Mouse (Mus musculus): ENCODE results near the gene Foxo6.

DNA sequence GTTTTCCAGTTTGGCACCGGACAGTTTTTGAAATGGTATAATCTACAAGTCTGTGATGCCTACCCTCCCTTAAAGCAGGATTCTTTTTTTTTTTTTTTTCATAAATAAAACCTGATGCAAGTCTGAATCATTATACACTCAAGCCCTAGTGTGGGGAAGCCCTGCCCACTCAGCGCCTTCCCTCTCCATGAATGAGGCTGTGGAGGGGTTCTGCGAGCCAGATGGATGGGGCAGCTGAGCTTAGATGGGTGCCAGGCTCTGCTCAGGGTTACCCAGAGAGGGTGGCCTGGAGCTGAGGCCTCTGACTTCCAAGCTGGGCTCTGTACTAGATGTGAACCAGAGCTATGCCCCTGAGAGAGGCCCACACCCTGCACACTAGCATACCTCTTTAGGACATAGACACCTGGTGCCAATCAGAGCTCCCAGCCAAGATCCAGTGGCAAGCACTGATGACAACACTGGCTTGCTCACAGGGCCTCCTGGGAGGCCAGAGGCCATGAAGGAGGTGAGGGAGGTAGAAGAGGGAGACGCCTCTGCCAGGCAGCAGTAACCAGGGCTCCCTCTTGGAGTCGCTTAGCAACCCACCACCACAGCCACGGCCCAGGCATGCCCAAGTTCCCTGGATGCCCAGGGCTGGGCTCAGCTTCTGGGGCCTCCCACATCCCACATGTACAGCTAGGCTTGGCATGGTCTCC lies 15.1 kb downstream of the Foxo6 start:
- no peak for TF ChIP-seq POLR2A (IDR thresholded peaks at IDR 0.05; ENCODE audit: control insufficient read depth, low read depth, low read length)
- TF ChIP-seq CTCF (IDR thresholded peaks at IDR 0.05; ENCODE audit: control insufficient read depth, insufficient read depth, insufficient replicate concordance, low read depth, low read length), result no peak

All from testis, adult 2 months (tissue).